Mouse (Mus musculus): ENCODE measurements around the gene Abcc4.

Abcc4 gene

GRCm38 (mm10) chr14:118491300-118491699 is 214.7 kb downstream of the Abcc4 start:
- DNase-seq: no peak

- DNase-seq: no peak
Measured at GRCm38 (mm10) chr14:118490525-118490924, 215.5 kb downstream of the Abcc4 start.

GRCm38 (mm10) chr14:118486349-118486748 is 219.7 kb downstream of the Abcc4 start:
- DNase-seq: no peak

GRCm38 (mm10) chr14:118485646-118486045 is 220.4 kb downstream of the Abcc4 start:
- no peak for DNase-seq

GRCm38 (mm10) chr14:118482320-118482719 is 223.7 kb downstream of the Abcc4 start:
- DNase-seq: no peak

- DNase-seq: no peak
Measured at GRCm38 (mm10) chr14:118481779-118482178, 224.2 kb downstream of the Abcc4 start.

GRCm38 (mm10) chr14:118476329-118476728 is 229.7 kb downstream of the Abcc4 start:
- no peak for DNase-seq

GRCm38 (mm10) chr14:118475100-118475454 is 230.9 kb downstream of the Abcc4 start:
- DNase-seq: no peak

GRCm38 (mm10) chr14:118474226-118475099 is 231.6 kb downstream of the Abcc4 start:
- no peak for DNase-seq

- DNase-seq: no peak
Measured at GRCm38 (mm10) chr14:118473831-118474193, 232.2 kb downstream of the Abcc4 start.

DNA sequence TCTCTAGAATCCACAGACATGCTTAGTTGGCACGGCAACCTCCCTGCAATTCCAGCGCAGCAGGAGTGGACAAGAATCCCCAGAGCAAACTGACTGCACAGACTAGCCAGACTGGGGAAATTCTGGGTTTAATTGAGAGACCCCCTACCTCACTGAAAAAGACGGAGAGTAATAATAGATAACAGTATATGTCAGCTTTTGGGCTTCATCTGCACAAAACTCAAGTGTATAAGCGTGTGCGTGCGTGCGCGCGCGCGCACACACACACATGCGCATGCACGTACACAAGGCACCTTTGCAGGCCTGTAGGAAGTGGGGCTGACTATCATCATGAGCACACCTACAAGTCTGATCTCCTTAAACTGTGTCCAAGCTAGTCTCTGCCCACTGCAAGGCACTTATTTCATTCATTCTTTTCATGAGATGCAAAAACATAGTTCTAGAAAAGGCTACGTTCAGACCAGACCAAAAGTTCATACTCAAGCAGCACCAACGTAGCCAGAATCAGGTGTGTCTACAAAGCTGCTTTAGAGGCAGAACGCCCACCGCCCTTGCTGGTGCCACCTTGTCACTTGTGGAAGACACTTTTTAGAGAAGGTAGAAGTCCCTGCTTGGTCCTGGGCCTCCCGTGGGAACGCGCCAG is 232.7 kb downstream of the Abcc4 start:
- DNase-seq: no peak

DNA sequence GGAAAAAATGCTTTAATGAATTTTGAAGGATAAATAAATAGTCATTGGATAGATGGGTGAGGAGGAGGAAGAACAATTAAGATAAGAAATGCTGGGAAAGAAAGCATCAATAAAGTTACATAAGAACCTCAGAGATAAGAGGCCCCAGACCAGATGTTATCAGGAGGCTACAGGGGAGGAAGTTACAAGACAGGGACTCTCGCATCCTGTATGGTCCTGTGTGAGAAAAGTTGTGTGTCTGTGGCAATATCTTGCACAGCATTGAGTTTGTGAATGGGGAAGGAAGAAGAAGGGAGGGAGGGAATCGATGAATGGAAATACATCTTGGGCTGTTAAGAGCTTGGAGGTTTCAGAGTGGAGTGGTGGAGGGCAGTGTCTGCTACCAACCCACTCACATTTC is 240.7 kb downstream of the Abcc4 start:
- DNase-seq: no peak

GRCm38 (mm10) chr14:118464401-118464800 is 241.6 kb downstream of the Abcc4 start:
- no peak for DNase-seq

GRCm38 (mm10) chr14:118452572-118452971 is 253.4 kb downstream of the Abcc4 start:
- no peak for DNase-seq

GRCm38 (mm10) chr14:118440155-118440554 is 265.9 kb downstream of the Abcc4 start:
- no peak for DNase-seq

GRCm38 (mm10) chr14:118437156-118437931 is 268.7 kb downstream of the Abcc4 start:
- DNase-seq: peak in 1 of 2 experiments; percentile 8

DNA sequence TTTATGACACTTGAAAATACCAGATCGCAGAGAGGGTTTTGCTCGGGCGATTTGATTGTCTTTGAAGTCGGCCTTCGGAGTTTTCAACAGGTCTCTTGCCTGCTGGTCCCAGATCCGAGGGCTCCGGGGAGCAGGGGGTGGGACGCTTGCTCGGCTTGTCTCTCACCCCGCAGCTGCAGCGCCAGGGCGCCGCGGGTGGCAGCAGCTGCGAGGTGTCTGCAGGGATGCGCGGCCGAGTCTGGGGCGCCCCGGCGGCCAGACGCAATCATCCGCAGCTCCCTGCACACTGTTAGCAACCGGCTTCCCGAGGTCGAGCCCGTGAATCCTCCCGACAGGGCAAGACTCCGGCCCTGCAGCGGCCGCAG is 269.2 kb downstream of the Abcc4 start:
- DNase-seq: peak; percentile 7 to 13

DNA sequence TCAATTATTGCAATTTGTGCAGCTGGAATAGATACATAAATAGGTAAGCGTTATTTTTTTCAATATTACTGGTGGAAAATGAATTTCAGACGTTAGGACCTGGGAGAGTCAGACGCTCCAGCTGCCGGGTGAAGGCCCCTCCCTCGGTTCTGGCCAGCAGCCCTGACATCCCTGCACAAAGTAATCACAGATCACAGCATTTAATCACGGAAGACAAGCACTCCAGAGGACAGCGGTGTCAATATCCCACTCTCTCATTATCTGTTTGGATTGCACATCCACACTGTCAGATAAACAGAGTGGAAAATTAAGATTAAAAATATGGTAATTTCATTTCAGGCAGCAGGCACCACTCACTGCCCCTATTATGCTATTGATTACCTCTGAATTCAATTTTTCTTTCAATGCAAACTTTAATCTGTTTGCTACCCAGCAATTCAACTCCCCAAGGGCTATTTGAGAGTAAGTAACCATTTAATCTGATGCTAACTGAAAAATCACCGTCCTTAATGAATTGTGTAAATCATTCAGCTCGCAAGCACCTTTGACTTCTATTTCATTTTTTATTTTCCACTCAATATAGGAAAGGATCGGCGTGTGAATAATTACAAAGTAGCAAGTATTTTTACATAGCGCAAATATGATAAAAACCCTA is 270.2 kb downstream of the Abcc4 start:
- no peak for DNase-seq

DNA sequence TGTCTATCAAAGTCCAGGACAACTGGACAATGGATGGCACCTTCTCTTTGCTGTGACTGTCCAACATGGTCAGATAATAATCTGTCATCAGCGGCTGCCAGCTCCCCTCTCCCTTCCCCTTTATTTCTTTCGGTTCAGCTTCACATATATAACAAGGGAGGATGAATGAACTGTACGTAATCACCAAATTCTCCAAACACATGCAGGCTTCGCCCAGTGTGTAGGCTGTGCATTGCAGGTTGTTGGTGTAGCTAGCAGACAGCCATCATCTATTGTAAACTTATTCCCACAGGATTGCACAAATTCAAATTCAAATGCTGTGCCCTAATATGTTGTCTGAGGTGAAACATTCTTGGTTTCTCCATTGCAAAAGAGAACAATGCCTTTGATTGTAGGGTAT is 271.2 kb downstream of the Abcc4 start:
- DNase-seq: no peak

- no peak for DNase-seq
Measured at GRCm38 (mm10) chr14:118433848-118434247, 272.2 kb downstream of the Abcc4 start.

All from cerebellum, postnatal 36 days (tissue).